Comparison of ENCODE assay signal across 9 mouse cellular contexts in the genomic region with DNA sequence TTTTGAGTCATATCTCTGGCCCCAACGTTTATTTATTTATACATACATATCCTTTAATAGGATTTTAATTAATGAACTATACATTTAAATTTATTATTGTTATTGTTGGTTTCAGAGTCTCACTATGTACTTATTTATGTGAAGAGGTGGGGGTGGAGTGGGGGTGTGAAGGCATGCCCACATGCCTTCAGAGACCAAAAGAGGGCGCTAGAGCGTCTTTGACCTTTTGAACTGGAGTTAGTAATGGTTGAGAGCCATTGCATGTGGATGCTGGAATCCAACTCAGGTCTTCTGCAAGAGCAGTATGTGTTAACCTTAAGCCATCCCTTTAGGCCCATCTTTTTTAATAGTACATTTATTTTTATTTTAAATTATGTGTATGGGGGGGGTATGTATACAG. TPM values are rescaled to one million over a fixed set of nuclear protein-coding genes. Genes with fewer than 3 reads are reported as not detected.
DNase-seq lines count a peak whose midpoint lies in the region; ATAC-seq and TF ChIP-seq lines count a peak whose summit lies in the region.
"Had no signal": no experiment of that assay in that cellular context is flagged by ENCODE, and none has a peak within 500 bp of the region (broad histone marks: within the 10 kb centered on the region; RNA-seq: fewer than 3 reads in every experiment).

No protein-coding gene starts in this region.

- peaks cover 37% of the 10 kb centered on the region for H3K4me1 ChIP-seq in erythroblast, embryonic 14.5 days (ENCODE audit: control insufficient read depth)
- peaks cover 7% of the 10 kb centered on the region for H3K4me1 ChIP-seq in testis, adult 2 months (ENCODE audit: control insufficient read depth, insufficient read depth, low read length)

- no peaks in the 10 kb centered on the region for H3K27me3 ChIP-seq in erythroblast, embryonic 14.5 days (ENCODE audit: control insufficient read depth)
- no peaks in the 10 kb centered on the region for H3K27me3 ChIP-seq in testis, adult 2 months (ENCODE audit: control insufficient read depth, insufficient read depth, low read length)
- H3K27me3 ChIP-seq: limb, embryonic 12.5 days had no signal

- peak; percentile 19; the same call in 1 of the 2 replicates for TF ChIP-seq CTCF in testis, adult 2 months (IDR thresholded peaks at IDR 0.05; ENCODE audit: control insufficient read depth, insufficient read depth, insufficient replicate concordance, low read depth, low read length)

- no peaks in the 10 kb centered on the region for H3K9me3 ChIP-seq in erythroblast, embryonic 14.5 days (ENCODE audit: control insufficient read depth, low read length)
- H3K9me3 ChIP-seq: limb, embryonic 12.5 days had no signal

- TF ChIP-seq POLR2A in testis, adult 2 months (IDR thresholded peaks at IDR 0.05; ENCODE audit: control insufficient read depth, low read depth, low read length) = no peak

- peak overlapping the region; percentile 99 for H3K4me3 ChIP-seq in erythroblast, embryonic 14.5 days (replicated peaks)
- no peak overlapping the region for H3K4me3 ChIP-seq in testis, adult 2 months (ENCODE audit: control insufficient read depth, low read depth, low read length)

- H3K27ac ChIP-seq in testis, adult 2 months (ENCODE audit: control insufficient read depth, insufficient read depth, low read depth, low read length) = no peak overlapping the region

- peaks cover 47% of the 10 kb centered on the region for H3K36me3 ChIP-seq in erythroblast, embryonic 14.5 days (ENCODE audit: control insufficient read depth)
- no peaks in the 10 kb centered on the region; the same call in 1 of the 2 replicates for H3K36me3 ChIP-seq in testis, adult 2 months (ENCODE audit: control insufficient read depth, insufficient read depth, low read length)

- ATAC-seq in erythroblast, adult 5-6 weeks (replicated peaks; ENCODE audit: low FRiP score, poor library complexity, severe bottlenecking) = no peak

- no peak for DNase-seq in testis, postnatal 14 days (ENCODE audit: low spot score)
- DNase-seq in induced T-regulatory cell, adult 2 months (ENCODE audit: low read depth) = peak; percentile 85
- DNase-seq in testis, postnatal 10 days (ENCODE audit: low spot score) = peak; percentile 44
- no peak for DNase-seq in layer of hippocampus, adult 8-10 months (ENCODE audit: low spot score in 2 of 2)
- DNase-seq in layer of hippocampus, postnatal 14 days (ENCODE audit: low spot score in 2 of 2) = no peak

RNA-seq across cellular contexts. Expression of gene Baz1b, which starts 1.5 kb away (rescaled TPM):
- 2.5 and 2.8 TPM in 2 replicates for polyA plus RNA-seq in erythroblast, embryonic 14.5 days (2012)
- 33.4 and 39.8 TPM in 2 replicates for total RNA-seq in erythroblast, adult 5-6 weeks (2015; ENCODE audit: low replicate concordance)
- total RNA-seq in erythroblast, adult 5-6 weeks (2017; ENCODE audit: low replicate concordance) = 91.2 and 108 TPM in 2 replicates
- 6.4 and 7.7 TPM in 2 replicates for polyA plus RNA-seq in testis, adult 2 months (2012; rRNA removed)
- 10 to 100 TPM; 67.3 to 95.8 (median 83.4) TPM for total RNA-seq in layer of hippocampus, adult 8-10 months (2022)
- total RNA-seq in layer of hippocampus, postnatal 14 days (2021) = 10 to 100 TPM; 54.6 to 55.2 TPM

RNA-seq across cellular contexts. Expression of gene Bcl7b, which starts 17.5 kb away (rescaled TPM):
- polyA plus RNA-seq in erythroblast, embryonic 14.5 days (2012) = 9.0 and 9.3 TPM in 2 replicates
- total RNA-seq in erythroblast, adult 5-6 weeks (2015; ENCODE audit: low replicate concordance) = 6.0 and 10.0 TPM in 2 replicates
- total RNA-seq in erythroblast, adult 5-6 weeks (2017; ENCODE audit: low replicate concordance) = 12.9 and 19.2 TPM in 2 replicates
- 33.8 and 36.7 TPM in 2 replicates for polyA plus RNA-seq in testis, adult 2 months (2012; rRNA removed)
- total RNA-seq in layer of hippocampus, adult 8-10 months (2022) = 10 to 100 TPM; 46.6 to 51.8 (median 49.6) TPM
- total RNA-seq in layer of hippocampus, postnatal 14 days (2021) = 10 to 100 TPM; 34.1 to 38.3 TPM

RNA-seq across cellular contexts. Expression of gene Tbl2, which starts 36.1 kb away (rescaled TPM):
- 0.58 and 0.84 TPM in 2 replicates for polyA plus RNA-seq in erythroblast, embryonic 14.5 days (2012)
- 1.5 and 3.6 TPM in 2 replicates for total RNA-seq in erythroblast, adult 5-6 weeks (2015; ENCODE audit: low replicate concordance)
- total RNA-seq in erythroblast, adult 5-6 weeks (2017; ENCODE audit: low replicate concordance) = 2.8 and 3.7 TPM in 2 replicates
- polyA plus RNA-seq in testis, adult 2 months (2012; rRNA removed) = 63.4 and 65.5 TPM in 2 replicates
- total RNA-seq in layer of hippocampus, adult 8-10 months (2022) = 10 to 100 TPM; 25.4 to 34.4 (median 28.4) TPM
- 10 to 100 TPM; 24.5 to 26.2 TPM for total RNA-seq in layer of hippocampus, postnatal 14 days (2021)

Comparison
In these comparisons a context has a peak if more than half of its experiments do, and no peak if none do; other contexts are left out.
1. DNase-seq: peak in induced T-regulatory cell, adult 2 months (single experiment) and testis, postnatal 10 days (single experiment); none in testis, postnatal 14 days (single experiment), layer of hippocampus, adult 8-10 months (0 of 2) and layer of hippocampus, postnatal 14 days (0 of 2).
2. RNA of gene Tbl2, which starts 36.1 kb away (total RNA-seq): 25.4 to 34.4 TPM in layer of hippocampus, adult 8-10 months and 24.5 to 26.2 TPM in layer of hippocampus, postnatal 14 days; 1.5 to 3.7 TPM in erythroblast, adult 5-6 weeks; every median in the first group is over 4 times any median in the second.